Mouse (Mus musculus) cerebellum, postnatal 14 days (tissue): ENCODE data around the gene Adamtsl1.
A peak's percentile ranks its signal among the peaks of the same experiment; 100 is the strongest.

ENCODE experiments used
- DNase-seq, 2 experiments: peaks; one replicate each; pipeline ENCODE4 v3.0.0; 2021; ENCODE audit warnings: mixed read lengths in 2 of 2

Adamtsl1 gene

DNA sequence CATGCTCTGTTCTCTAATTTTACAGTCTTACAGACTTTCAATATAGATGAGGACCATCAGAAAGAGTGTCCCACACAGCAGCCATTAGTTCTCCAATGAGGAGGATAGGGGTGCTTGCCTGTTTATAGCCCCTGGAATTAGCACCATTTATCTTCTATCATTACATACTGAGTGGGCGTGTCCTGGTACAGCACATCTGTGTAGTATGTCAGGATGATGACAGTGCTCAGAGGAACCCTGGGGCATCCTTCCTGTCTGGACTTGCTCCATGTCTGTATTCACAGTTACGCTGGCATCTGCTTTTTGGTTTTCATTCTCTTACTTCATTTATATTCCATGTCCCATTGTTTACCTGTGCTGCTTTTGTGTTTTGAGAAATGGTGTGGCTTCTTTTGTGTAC lies 304.5 kb downstream of the Adamtsl1 start:
- no peak for DNase-seq

DNA sequence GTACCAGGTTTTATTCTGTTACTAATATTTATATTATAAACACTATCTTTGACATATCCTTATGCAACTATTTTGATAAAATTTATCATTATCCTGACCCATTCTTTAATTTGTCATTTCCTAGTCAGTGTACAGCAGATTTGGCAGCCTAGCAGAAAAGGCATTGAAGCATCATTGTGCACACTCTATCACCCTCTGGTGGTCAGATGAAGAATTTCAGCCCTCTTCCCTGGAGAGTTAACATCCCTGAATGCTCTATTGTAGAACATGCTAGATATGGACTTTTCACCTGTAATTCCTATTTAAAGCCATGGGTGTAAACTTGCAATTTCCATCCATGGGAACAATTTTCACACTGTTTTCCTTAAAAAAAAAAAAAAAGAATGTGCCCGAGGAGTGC lies 305.2 kb downstream of the Adamtsl1 start:
- DNase-seq, result peak; percentile 80 to 82

DNA sequence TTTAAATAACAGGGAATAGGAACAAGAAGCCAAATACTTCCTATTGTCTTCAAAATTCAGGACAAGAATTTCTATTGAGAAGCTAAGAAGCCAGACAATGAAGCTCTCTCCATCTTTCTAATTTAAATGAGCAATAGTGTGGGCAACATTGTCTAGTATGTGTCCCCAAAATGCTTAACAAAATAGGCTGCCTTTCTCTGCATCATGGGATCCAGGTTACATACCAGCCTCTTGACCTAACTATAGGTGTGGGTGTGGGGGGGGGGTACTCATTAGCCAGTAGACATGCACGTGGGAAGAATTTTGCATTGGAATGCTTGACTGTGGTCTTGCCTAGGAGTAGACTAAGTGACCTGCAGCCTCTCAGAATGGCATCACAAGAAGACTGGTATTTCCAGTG lies 305.9 kb downstream of the Adamtsl1 start:
- DNase-seq, result no peak

DNA sequence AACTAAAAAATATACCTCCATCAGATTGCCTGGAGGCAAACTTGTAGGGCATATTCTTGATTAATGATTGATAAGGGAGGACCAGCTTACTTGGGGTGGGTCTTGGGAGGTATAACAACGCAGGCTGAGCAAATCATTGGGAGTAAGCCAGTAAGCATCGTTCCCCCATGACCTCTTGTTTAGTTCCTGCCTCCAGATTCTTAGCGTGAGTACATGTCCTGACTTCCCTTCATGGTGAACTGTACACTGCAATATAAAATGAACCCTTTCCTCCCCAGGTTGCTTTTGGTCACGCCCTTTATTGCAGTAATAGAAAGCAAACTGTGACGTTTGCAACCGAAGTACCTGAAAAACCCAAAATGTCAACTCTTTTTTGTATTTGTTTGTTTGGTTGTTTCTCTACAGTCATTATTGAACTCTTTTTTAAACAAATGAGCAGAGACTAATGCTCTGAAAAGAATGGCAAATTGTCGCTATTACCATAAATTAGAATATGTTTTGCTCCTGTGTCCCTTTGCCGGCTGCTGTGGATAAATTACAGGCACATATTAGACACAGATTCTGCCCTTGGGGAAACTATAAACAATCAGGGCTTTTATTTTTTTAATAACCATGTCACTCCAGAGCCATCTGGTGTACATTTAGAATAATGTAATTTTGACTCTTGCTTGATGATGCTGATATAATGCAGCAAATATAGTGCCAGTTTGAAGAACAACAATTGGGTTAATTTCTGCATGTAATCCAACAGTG lies 310.2 kb downstream of the Adamtsl1 start:
- no peak for DNase-seq

DNA sequence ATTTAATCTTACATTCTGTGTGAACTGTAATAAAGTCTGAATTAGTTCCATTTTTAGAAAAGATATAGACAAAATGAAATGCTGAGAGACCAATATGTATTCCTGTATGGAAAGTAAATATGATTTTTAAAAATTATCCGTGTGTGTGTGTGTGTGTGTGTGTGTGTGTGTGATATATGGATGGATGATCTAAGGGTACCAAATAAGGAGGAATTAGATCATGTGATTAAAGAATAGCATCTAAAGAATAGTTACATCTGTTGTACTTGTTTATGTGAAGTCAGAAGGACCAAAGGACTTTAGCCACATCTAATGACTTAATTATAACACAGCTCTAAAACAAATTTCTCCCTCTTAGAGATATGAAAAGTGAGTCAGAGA lies 310.7 kb downstream of the Adamtsl1 start:
- DNase-seq, result no peak

DNA sequence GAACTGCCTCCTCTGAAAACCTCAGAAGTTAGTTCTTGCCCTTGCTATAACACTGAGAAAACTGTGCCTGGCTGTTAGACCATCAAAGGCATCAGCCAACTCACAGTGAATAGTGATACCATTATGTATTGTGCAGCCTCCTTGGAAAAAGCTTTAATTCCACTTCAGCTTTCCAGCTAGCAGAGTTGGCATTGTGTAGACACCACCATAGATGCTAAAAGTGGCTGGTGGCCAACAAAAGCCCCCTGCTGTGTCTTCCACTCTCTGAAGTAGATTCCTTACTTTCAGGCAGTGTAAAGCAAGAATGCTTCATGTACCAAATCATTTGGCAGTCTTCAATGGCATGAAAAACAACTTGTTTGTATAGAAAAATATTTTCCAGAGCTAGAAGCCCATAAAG lies 323.1 kb downstream of the Adamtsl1 start:
- peak; percentile 76 to 80 for DNase-seq

DNA sequence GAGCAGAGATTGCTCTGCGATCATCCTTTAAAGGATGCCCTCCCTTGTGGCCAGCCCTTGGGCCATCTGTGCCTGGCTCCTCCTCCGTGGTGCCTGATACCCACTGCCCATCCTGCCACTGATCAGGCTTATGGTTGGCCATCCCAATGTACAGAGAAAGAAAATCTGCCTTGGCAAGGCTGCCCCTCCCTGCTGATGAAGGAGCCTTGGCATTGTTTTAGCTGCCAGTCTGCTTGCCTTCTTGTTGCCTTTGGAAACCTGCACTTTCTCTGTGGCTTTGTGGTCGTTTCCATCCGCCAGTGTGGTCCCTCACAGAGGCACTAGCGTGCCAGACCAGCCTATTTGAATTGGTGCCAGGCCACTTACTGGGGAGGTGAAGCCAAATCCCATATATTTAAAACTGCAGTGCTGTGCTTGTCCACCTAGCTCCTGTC lies 323.6 kb downstream of the Adamtsl1 start:
- peak; percentile 82 to 91 for DNase-seq

DNA sequence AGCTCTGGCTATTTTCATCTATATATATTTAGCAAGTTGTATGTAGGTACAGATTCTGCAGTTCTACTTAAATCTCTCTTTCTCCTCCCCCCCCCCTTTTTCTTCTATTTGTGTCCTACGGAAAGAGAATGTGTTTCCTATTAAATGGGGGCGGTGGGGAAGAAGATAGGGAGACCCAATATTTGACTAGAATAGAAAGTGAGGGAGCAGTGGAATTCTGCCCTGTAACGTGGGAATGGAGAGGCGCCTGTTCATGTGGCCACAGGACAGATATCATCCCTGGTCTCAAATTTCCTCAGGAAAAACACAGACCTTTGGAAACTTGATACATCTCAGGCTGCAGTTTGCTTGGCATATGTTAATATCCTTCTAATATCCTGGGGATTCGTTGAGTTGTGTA lies 324.1 kb downstream of the Adamtsl1 start:
- DNase-seq, result no peak

DNA sequence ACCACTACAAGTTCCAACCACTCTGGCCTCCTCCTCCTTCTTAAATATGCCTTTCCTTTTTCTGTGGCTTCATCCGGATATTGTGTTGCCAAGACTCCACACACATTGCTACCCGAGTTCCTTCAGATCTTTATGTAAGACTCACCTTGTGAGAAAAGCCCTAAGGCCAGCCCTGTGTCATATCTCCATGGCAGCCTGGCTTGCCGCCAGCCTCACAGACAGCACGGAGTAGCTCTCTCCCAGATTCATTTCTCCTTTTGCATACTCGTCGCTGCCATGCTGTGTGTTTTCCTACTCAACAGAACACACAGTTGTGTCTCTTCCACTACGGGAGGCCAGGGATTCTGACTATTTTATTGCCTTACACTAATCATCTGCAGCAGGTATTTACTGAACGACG lies 328.1 kb downstream of the Adamtsl1 start:
- DNase-seq, result peak; percentile 89 to 91

DNA sequence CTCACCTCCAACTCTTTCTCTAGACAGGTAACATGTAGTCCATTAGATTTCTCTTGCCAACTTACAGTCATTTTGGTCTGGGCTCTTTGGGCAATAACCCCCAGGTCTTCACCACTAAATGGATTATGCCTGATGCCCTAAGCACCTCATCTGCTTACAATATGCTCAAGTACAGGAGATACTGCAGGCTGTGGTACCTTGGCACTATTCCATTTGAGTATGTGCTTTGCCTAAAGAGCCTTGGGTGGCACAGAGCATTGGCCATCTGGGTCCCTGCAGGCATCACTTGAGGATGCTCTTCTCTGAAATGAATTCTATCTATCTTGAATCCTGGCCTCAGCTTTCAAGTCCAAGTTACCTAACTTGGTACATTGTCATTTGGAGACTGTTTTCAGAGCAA lies 330.4 kb downstream of the Adamtsl1 start:
- peak; percentile 41 to 68 for DNase-seq

DNA sequence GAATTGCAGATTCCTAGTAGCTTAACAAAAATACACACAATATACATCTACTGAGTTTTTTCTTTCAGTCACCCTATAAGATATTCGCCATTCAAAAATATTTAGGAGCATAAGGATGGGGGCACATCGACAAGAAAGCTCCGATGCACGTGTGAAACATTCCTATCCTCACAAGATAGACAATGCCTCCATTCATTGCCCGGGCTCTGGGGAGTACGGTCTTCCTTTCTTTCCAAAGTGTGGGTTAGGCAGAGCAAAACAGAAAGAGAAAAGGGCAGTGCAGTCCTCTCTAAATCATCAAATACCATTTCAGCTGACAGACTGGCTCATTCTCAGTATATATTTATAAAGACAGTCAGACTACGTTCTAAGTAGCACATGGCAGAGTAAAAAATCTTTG lies 332.0 kb downstream of the Adamtsl1 start:
- DNase-seq, result no peak

DNA sequence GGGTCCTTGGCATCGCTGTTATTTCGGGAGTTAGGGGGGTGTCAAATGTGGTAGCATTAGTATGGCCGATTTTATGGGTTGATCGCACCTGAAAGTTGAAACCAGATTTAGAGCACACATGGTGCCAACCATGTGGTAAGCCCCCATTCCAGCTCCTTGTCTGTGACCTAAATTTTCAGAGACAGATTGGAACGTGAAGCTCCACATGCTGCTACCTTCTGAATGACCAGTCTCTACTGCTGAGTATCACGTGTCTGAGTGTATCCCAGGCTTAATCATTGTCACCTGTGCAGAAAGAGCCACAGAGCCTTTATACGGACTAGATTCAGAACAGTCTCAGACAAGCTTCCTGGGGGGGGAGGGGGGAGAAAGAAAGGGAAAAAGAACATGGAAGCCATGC lies 339.4 kb downstream of the Adamtsl1 start:
- DNase-seq, result peak; percentile 27 to 57

DNA sequence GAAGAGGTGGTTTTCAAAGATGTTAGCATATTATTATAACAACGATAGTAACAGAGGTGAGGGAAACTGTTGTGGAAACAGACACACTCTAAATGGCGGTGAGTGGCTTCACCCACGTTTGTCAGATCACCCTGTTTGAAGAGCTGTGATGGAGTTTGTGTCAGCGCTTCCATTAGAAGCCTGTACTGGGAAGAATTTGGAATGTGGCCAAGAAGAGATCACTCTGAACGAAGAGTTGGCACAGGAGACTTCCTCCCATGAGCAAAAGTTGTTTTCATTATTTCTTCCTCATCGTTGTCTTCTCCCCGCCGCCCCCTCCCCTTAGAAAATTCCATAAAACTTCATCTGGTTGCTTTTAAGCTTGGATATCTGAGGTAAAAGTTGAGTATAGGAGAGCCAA lies 340.5 kb downstream of the Adamtsl1 start:
- no peak for DNase-seq

DNA sequence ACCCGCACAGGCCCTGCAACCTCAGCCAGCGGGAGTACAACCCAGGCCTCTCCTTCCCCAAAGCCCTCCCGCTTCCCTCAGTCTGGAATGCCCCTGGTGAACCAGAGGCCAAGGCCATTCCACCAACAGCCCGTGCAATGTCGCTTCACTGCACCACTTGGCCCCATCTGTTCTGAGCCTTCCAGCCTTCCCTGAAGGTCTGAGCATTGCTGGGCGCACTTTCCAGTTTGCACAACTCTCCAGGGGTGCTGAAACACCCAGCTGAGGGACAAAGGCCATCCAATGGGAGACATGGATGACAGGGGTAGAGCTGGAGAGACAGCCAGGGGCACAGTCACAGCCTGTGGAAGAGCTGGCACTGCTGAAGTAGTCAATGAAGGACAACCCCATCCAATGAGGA lies 365.4 kb downstream of the Adamtsl1 start:
- no peak for DNase-seq

DNA sequence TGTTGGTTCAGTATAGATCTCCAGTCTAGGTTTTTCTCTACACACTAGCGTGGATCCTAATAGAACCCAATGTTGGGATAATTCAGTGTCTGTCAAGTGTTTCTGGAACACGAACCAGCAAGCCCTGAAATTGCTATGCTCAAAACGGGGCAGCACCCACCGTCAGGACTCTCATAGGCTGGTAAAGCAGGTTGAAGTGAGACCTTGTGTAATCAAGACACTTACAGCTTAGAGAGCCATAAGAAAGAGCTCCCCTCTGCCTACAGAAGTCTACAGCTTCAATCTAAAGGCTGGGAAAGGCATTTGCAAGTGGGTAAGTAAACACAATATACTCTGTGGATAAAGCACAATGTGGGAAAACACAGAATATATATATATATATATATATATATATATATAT lies 367.3 kb downstream of the Adamtsl1 start:
- DNase-seq, result no peak

DNA sequence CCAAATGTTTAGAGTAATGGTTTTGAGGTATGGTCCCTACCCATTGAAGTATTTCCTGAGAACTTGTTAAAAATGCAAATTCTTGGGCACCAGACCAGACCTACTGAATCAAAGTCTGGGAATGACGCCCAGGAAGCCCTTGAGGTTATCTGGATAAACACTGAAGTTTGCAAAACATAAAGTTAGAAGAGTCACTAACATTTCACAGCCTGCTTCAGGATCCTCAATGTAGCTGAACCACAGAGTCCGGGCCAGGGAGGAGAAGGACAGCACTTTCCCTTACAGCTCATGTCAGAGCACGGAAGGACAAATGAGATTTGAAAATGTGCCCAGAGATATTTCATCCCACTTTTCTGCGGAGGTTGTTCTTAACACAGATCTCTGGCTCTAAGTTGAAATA lies 370.1 kb downstream of the Adamtsl1 start:
- no peak for DNase-seq

DNA sequence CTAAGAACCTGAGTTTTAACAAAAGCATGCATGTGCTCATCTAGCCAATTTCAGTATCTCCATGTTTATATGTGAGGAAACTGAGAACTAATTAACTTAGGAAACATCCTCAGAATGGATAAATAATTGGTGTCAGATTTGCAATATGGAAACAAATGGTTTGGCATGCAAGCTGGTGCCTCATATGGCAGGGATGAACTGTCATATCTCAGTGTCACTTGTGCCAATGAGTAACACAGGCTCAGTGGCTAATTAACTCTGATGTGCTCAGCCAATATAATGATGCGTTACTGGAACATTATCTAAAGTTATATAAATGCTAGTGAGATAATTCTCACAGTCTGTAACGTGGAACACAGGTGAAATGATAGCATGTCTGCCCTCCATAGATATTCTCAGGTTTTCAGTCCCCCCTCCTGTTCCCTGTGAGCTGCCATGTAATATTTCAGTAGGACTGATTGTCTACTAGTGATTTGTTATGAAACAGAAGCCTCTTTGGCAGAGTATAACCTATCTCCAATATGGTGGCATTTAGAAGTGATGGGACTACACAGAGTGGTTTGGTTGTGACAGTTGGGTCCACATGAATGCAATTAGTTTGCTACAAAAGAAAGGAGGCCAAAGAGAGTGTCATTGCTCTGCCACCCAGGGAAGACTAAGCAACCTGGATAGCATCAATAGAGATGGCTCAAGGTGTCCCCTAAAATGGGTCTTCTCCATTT lies 376.1 kb downstream of the Adamtsl1 start:
- DNase-seq, result no peak

DNA sequence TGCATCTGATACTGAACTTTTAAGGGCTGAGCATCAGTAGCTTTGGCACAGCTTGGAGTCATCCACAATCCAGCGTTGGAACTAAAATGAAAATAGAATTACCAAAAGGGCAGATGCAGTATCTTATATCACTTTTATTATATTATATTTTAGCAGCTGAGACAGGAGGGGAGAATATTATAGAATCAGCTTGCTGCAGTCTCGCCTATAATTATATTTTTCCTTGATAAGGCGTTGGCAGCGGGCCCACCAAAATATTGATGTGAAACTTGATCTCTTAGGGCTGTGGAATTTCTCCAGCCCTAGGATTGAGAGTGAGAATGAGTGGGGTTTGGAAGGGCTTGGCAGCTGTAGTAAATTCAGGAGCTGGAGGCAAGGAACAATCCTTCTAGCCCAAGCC lies 387.3 kb downstream of the Adamtsl1 start:
- no peak for DNase-seq

DNA sequence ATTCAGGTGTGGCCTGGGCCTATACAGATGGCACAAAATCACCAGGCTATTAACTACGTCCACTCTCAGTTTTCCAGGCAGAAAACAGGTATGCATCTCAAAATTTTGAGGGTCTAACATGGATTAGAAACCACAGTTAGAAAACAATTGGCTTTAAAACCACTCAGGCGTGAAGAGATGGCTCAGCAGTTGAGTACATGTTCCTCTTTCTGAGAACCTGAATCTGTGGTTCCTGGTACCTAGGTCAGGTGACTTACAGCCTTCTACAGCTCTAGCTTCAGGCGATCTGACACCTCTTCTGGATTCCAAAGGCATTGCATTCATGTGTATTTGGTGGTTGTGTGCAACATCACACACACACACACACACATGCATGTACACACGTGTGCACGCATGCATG lies 390.2 kb downstream of the Adamtsl1 start:
- no peak for DNase-seq

DNA sequence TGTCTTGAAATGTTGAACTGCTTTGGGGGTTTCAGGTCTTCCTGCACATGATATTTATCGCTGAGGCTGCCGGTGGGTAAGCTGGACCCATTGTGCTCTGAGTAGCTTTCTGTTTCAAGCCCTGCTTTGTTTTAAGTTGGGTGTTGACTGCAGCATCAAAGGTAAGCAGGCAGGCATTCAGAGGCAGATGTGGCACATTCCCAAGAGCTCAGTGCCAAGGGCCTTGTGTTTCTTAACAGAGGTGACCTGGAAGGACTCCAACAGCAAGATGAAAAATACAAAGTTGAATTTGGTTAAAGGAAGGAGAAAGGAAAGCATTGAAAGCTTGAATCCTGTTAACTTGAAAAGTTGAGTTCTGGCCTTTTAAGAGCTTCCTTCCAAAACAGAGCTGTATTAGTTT lies 402.1 kb downstream of the Adamtsl1 start:
- DNase-seq, result no peak

DNA sequence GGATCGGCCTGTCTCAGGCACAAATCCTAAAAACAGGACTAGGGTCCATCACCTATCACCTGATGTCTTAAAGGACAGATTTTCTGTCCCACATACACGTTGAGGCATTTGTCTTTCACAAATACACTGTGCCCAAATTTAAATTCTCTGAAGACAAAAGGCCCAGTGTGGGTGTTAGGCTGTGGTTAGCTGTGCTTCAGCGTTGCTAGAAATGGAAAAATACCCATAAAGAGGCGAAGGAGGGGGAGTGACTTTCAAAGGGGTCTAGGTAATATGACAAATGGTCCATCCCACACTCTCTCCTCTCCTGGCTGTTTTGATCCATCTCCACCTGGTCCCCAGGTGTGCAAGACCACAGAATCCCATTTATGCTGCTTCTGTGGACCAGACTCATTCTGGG lies 404.4 kb downstream of the Adamtsl1 start:
- DNase-seq, result no peak

DNA sequence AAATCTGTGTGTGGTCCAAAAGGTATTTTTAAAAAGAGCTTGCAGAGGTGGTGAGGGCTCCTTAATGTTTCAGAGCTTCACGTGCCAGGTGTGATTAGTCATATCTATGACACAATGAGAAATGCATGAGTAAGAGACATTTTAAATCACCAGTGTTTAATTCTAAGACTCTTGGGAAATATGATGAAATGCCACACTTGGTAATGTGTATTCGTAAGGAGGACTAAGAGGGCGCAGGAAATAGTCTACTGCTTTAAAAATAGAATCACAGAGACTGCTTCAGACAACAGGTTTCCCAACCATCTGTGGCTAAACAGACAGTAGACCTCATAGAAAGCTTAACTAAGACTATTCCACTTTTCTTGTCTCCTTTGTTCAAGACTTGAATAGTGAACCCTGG lies 406.5 kb downstream of the Adamtsl1 start:
- no peak for DNase-seq

DNA sequence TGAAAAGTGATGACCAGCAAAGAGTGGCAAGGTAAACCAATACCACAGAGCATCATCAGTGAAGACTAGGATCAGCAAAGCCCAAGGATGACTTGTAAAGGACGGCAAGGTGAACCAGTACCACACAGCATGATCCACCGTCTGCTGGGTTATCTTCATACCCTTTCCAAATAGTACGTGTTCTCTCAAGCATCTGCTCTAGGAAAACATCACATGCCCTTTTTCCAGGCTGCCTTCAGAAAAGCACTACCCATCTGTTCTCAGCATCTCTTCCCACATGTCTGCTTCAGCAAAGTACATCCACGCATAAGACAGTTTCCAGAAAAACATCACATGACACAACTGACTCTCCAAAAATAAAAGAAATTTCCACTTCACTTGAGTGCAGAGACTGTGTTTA lies 408.8 kb downstream of the Adamtsl1 start:
- DNase-seq, result no peak

DNA sequence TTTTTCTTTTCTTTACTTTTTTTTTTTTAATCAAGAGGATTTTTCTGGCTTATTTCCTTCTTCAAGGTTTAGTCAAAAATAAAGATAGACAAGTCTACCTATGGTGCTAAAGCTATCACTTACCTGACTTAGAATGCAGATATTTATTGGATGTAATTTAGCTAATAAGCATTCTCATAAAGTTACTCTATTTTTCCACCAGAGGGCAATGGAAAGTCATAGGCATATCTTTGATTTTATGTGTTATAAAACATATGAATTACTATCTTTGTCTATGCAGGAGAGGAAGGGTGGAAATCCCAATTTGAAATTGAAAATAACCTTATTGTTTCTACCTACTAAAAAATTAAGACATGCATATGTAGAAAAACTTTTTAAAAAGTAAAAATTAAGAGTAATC lies 418.2 kb downstream of the Adamtsl1 start:
- no peak for DNase-seq

DNA sequence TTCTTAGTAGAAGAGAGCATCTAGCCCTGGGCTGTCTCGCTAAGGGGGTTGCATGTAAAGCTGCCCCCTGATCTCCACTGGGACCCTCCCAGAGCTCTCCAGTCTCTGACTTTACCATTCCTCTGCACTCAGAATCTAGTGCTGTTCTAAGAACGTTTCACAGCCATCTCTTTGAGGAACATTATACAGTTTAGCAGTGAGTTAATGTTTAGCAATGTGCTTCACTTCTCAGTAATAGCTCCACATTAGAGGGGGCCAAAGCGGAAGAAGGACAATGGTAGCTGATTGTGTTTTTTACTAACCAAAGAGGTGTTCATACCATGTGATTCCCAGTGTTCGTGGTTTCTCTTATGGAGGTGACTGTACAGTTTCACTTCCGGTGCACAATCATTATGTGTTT lies 425.5 kb downstream of the Adamtsl1 start:
- DNase-seq, result no peak
